Mouse (Mus musculus): ENCODE measurements around the gene Abhd12b. TPM values are rescaled to one million over a fixed set of nuclear protein-coding genes. Genes with fewer than 3 reads are reported as not detected.
A peak's percentile ranks its signal among the peaks of the same experiment; 100 is the strongest.

The Abhd12b gene
- polyA plus RNA-seq, 3 experiments from 2014 or later = 0.53 to 3.1 (median 1.9) TPM

DNA sequence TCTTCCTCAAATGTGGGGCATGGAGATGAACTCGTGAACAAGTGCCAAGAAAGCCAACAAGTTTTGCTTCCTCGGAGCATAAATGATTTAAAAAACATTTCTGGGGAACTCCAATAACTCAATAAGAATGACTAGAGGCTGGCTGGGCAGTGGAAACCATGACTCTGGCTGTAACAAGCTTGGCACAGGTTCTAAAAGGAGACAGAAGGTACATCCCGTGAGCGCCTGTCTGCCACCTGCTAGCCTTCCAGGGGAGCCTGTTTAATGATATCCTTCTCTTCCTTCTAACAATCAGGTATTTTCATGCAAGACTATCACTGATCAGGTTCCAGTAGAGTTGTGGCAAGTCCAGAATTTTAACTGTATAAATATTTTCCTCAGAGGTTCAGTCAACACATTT is 58.6 kb downstream of the Abhd12b start:
- no peak for ATAC-seq

DNA sequence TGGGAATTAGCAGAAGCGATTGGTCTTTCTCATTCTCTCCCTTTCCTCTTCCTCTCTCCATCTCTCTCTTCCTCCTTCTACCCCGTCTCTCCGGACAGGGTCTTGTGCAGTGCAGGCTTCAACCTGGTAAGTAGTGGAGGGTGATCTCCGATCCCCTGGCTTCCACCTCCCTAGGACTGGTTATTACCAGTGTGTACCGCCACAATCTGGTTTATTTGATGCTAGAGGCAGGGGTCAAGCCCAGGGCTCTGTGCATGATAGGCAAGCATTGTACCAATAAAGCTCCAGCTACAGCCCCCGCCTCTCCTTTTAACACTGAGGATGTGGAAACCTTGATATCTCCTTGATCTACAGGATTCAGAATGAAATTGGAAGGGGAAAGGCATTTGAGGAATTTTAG is 59.7 kb downstream of the Abhd12b start:
- ATAC-seq = no peak

DNA sequence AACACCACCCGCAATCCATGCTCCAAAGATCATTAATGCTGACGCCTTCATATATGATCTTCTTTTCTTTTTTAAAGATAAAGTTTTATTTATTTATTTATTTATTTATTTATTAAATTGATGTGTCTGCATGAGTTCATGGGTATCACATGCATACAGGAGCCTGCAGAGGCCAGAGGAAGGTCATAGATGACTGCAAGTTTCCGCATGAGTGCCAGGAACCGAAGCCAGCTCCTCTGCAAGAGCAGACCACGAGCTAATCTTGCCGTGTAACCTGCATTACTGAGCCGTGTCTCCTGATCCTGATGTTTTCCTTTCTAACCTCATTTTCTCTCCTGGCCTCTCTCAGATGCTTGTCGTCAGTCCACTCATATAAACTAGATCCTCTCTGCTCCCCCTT is 60.3 kb downstream of the Abhd12b start:
- ATAC-seq = no peak

DNA sequence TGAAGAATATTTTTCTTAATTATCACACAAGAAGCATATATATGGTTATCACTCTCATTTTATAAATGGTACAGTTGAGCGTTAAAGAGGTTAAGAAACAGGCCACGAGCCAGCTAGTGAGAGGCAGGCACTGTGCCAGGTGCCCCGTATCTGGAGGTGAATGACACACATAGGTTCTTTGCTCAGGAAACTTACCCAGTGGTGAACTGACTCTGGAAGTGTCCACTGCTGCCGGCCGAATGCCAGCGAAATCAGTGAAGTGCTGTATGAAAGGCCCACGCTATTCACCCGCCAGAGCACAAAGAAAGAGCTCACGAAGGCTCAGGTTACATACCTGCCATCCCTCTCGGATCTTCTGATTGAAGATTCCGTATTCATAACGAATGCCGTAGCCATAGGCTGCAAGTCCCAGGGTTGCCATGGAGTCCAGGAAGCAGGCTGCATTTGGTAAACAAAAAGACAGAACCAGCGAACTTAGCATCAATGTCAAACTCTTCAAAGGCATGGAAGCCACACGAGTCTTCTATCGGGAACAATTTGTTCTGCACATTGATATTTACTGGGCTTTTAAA is 62.4 kb downstream of the Abhd12b start:
- ATAC-seq = no peak

DNA sequence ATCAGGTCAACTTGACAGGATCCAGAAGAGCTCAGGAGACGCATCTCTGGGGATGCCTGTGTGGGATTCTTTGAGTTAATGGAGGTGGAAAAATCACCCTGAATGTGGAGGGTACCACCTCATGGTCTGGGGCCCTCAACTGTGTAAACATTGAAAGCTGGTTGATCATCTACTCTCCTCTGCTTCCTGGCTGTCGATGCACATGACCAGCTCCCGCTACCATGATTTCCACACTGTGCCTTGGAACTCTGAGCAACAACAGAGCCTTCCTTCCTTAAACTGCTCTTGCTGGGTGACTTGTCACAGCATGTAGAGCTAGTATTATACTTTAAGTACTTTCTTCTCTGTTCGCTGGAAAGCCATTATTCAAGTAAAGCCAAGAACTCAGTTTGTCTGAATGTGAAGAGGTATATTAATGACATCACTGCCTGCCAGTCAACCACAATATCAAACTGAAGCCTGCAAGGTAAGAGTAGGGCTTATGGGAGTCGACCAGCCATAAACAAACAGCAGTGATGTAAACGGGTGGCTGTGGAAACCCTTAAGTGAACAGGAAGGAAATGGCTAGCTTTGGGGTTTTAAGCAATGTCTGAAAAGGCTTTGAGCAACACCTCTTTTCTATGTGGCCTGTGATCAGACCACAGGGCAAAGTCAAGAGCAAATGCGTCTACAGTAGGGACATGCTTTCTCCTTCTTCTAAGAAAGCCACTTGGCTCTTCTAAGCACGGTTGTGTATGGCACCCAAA is 65.0 kb downstream of the Abhd12b start:
- ATAC-seq = peak; percentile 78

DNA sequence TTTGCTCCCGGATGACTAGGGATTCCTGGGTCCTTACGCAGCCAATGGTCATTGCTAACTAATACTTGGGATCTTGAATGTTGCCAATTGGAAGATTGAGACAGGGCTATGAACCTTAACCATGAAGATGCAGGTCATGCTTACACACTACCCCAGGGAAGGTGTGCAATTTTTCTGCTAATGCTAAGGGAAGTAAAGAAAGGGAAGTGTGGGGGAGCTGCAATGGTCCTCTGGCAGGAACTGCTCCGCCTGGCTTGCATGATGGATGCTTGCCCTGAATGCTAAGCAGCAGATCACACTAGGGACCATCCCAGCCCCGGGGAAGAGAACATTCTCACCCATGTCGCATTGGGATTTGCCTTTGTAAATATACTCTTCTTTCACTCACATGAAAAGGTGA is 67.5 kb downstream of the Abhd12b start:
- no peak for ATAC-seq

DNA sequence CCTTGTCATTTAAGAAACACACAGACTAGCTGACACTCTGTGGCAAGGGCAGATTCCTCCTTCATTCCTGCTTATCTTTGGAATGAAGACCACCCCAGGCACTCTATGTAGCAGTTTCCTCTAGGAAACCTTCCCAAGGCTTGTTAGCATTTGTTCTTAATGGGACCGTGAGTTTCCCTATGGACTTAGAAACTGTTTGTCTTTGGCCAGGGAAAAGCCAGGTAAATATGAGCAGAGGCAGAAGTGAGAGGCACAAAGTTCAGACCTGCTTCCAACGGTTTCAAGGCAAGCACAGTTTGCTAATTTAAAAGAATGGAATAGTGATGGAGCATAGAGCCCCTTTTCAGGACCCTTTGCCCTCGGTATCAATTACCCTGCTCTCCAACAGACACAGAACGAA is 69.4 kb downstream of the Abhd12b start:
- no peak for ATAC-seq

DNA sequence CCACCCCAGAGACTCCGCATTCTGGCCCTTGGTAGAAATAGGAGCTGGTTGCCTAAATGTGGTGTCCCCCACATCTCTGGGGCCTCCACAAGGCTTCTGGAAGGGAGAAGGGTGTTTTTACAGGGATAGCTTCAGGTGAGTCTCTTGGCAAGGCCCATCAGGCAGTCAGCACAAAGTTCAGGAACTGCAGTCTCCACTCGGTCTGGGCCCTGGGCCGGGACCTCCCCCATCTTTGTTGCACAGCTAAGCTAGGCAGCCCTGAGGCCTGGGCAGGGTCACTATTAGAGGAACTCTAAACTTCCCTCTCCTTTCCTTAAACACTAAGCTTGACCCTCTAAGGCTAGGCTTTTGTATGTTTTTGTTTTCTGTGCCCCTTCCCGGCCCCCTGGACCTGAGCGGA is 72.7 kb downstream of the Abhd12b start:
- ATAC-seq = no peak

DNA sequence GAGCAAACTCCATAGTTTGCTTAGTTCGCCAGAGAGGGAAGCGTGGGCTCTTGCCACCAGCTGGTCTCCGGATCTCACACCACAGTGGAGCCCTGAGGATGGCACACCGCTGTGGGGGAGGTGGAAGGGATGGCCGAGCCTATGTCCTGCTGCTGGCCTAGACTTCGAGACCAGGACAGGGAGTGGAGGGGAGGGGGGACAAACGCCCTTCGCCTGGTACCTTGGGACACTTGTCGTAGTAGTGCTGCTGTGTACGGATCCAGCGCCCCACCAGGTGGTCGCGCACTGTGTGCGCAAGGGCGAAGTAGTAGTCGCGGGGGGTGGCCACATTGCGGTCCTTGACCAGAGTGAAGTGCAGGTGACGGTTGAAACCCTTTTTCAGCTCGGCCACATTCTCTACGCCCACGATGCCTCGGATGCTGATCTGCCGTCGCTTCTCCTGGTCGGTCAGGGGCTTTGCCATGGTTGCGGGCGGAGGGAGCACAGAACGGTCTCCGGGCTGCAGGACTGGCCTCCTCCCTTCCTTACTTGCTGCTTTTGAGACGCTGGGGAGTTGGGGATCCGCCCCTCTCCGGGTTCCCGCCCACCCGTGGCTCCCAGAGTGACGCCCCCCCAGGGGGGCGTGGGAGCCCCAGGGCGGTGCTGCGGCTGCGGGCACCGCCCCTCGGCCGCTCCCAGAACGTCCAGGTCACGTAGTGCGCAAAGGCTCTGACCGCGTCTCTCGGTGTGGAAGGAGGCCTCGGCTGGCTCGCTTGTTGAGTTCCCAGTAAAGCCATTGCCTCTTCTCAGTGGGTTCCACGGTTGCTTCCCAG is 73.4 kb downstream of the Abhd12b start:
- ATAC-seq = no peak

DNA sequence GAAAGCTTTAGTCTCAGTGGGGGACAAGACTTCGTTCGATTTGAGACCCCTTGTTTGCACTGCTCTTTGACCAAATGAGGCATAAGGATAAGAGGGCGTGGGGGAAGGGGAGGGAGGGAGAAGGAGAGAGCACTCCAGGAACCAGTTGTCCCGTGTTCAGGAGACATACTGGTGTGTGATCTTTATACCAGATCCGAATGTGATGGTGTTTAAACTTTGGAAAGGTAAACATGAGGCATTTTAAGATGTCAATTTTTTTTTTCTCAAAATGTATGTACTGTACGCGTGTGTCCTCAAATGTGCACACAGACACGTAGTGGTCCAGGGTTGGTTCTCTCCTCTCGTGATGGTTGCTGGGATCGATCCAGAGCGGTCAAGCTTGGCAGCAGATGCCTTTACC is 74.2 kb downstream of the Abhd12b start:
- ATAC-seq = no peak

DNA sequence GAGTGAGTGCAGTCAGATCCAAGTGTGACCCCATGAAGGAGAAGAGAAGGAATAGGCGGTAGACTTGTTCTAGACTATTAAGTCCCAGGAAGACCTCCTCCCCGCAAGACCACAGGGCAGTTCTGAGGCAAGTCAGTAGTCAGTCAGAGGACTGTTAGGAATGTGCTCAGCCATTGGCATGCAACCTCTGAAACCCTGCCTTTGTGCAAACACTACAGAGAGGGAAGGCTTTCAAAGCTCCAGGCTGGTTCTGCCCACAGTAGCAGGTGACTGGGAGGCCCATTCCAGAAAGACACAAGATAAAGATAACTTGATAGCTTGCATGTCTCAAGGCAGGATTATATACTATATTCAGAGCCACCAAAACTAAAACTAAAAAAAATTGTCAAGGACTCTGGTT is 77.4 kb downstream of the Abhd12b start, which contains the start of gene Pygl:
TSS of gene Pygl (minus strand) at position 195 of the 400 bp plus-strand sequence.
- no peak for ATAC-seq

DNA sequence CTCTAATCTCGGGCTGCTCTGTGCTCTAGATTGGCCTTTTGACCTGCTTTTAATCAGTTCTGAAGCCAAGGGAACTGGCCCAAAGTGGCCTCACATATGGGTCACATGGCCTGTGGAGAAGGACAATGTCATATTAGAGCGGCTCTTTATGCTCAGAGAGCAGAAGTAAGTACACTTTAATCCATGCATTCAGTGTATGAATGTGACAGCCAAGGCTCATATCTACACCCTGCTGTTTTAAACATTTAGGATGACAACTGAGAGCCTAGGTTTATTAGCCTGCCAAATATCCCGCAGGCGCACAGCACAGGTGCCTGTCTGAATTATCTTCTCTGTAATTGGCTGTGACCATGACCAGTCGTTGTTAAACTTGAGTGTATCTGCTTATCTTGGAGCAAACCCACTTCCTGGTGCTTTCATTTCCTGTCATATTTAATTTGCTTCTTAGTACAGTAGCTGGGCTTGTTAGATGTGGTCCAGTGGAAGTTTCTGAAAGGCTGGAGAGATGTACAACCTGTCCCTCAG is 78.1 kb downstream of the Abhd12b start:
- peak; percentile 92 for ATAC-seq

Other genes with a start within 250 kb of the Abhd12b start
- gene Sav1, start 167.1 kb upstream of the Abhd12b start, polyA plus RNA-seq (2017; shearing (Covaris generic)) = 1 to 10 TPM; 2.9 to 3.5 (median 3.3) TPM
- gene Nin, start 40.4 kb upstream of the Abhd12b start, polyA plus RNA-seq (2017; shearing (Covaris generic)) = 10 to 100 TPM; 14.6 to 25.0 (median 24.6) TPM
- gene Pygl, start 77.3 kb downstream of the Abhd12b start, polyA plus RNA-seq (2017; shearing (Covaris generic)) = 1 to 10 TPM in 1 of 3 experiments, under 1 TPM in 2; 0.16 to 1.1 (median 0.77) TPM
- gene Trim9, start 193.5 kb downstream of the Abhd12b start, polyA plus RNA-seq (2017; shearing (Covaris generic)) = not detected

Data from inflammation-experienced regulatory T-cells, adult 6 months (primary cell).